Mouse (Mus musculus): Measurements from ENCODE around the gene Nos1ap.

- no peak for TF ChIP-seq POLR2A (IDR thresholded peaks at IDR 0.05; ENCODE audit: low read depth, low read length)
- TF ChIP-seq CTCF (IDR thresholded peaks at IDR 0.05; ENCODE audit: borderline replicate concordance, insufficient read depth, low read length), result no peak
These were observed 75.4 kb downstream of the Nos1ap start for GRCm38 (mm10) chr1:170514226-170514625.

Measured in embryonic fibroblast, embryonic 13.5 days (primary cell).